Mouse (Mus musculus): ENCODE measurements at regions not wholly inside any gene's neighbourhood (a gene's known extent, or its start where the extent isn't known, plus 50 kb on each side); places are given as distances from the start of the nearest gene placed in this dataset.

- H3K4me1 ChIP-seq (replicated peaks; ENCODE audit: low read depth, low read length) = peaks cover 35% of the 10 kb centered on the region
- no peaks in the 10 kb centered on the region for H3K9me3 ChIP-seq (ENCODE audit: low read length)
- no peaks in the 10 kb centered on the region for H3K27me3 ChIP-seq (ENCODE audit: insufficient read depth, low read length)
- H3K4me3 ChIP-seq (replicated peaks; ENCODE audit: low read length) = no peak overlapping the region
- no peak for TF ChIP-seq NANOG (IDR thresholded peaks at IDR 0.05; ENCODE audit: borderline replicate concordance, low read length)
- TF ChIP-seq CTCF (conservative IDR thresholded peaks at IDR 0.05; ENCODE audit: low read length) = no peak
- H3K36me3 ChIP-seq (ENCODE audit: insufficient read depth, low read length) = 0 out of 2 replicates have a peak, but pooled peaks cover 3% of the 10 kb centered on the region
Measured at GRCm38 (mm10) chr8:64343600-64343999, 137.5 kb upstream of the Tll1 start.

- Histone ChIP-seq H3K27me3 (ENCODE audit: insufficient read depth, low read length) (no peaks in the 10 kb centered on the region), H3K4me3 (replicated peaks; ENCODE audit: low read length) (no peak overlapping the region)
- TF ChIP-seq NANOG (IDR thresholded peaks at IDR 0.05; ENCODE audit: borderline replicate concordance, low read length) (no peak), POU5F1 (IDR thresholded peaks at IDR 0.05; ENCODE audit: borderline replicate concordance, low read length) (no peak), CTCF (conservative IDR thresholded peaks at IDR 0.05; ENCODE audit: low read length) (no peak)
Measured at GRCm38 (mm10) chr8:64342397-64342796, 136.3 kb upstream of the Tll1 start.

GRCm38 (mm10) chr8:64337356-64337755, 131.3 kb upstream of the Tll1 start:
- no peak for TF ChIP-seq NANOG (IDR thresholded peaks at IDR 0.05; ENCODE audit: borderline replicate concordance, low read length)
- TF ChIP-seq CTCF (conservative IDR thresholded peaks at IDR 0.05; ENCODE audit: low read length) = no peak
- no peak for TF ChIP-seq POU5F1 (IDR thresholded peaks at IDR 0.05; ENCODE audit: borderline replicate concordance, low read length)
- H3K27me3 ChIP-seq (ENCODE audit: insufficient read depth, low read length) = no peaks in the 10 kb centered on the region
- H3K36me3 ChIP-seq (ENCODE audit: insufficient read depth, low read length) = no peaks in the 10 kb centered on the region

More at GRCm38 (mm10) chr8:64342397-64342796, 136.3 kb upstream of the Tll1 start:
- 0 out of 2 replicates have a peak, but pooled peaks cover 3% of the 10 kb centered on the region for H3K36me3 ChIP-seq (ENCODE audit: insufficient read depth, low read length)
- peaks cover 23% of the 10 kb centered on the region for H3K4me1 ChIP-seq (replicated peaks; ENCODE audit: low read depth, low read length)
- H3K9me3 ChIP-seq (ENCODE audit: low read length) = no peaks in the 10 kb centered on the region

GRCm38 (mm10) chr8:64336546-64336945, 130.5 kb upstream of the Tll1 start:
- Histone ChIP-seq H3K4me1 (replicated peaks; ENCODE audit: low read depth, low read length) (peaks cover 2% of the 10 kb centered on the region), H3K4me3 (replicated peaks; ENCODE audit: low read length) (no peak overlapping the region), H3K9me3 (ENCODE audit: low read length) (no peaks in the 10 kb centered on the region), H3K27me3 (ENCODE audit: insufficient read depth, low read length) (no peaks in the 10 kb centered on the region), H3K36me3 (ENCODE audit: insufficient read depth, low read length) (no peaks in the 10 kb centered on the region)
- TF ChIP-seq NANOG (IDR thresholded peaks at IDR 0.05; ENCODE audit: borderline replicate concordance, low read length) = no peak
- TF ChIP-seq CTCF (conservative IDR thresholded peaks at IDR 0.05; ENCODE audit: low read length) = no peak
- no peak for TF ChIP-seq POU5F1 (IDR thresholded peaks at IDR 0.05; ENCODE audit: borderline replicate concordance, low read length)

More at GRCm38 (mm10) chr8:64337356-64337755, 131.3 kb upstream of the Tll1 start:
- no peak overlapping the region for H3K4me3 ChIP-seq (replicated peaks; ENCODE audit: low read length)
- peaks cover 10% of the 10 kb centered on the region for H3K4me1 ChIP-seq (replicated peaks; ENCODE audit: low read depth, low read length)
- no peaks in the 10 kb centered on the region for H3K9me3 ChIP-seq (ENCODE audit: low read length)

- H3K9me3 ChIP-seq (ENCODE audit: low read length) = no peaks in the 10 kb centered on the region
- no peak overlapping the region for H3K4me3 ChIP-seq (replicated peaks; ENCODE audit: low read length)
- no peaks in the 10 kb centered on the region for H3K27me3 ChIP-seq (ENCODE audit: insufficient read depth, low read length)
- no peaks in the 10 kb centered on the region for H3K4me1 ChIP-seq (replicated peaks; ENCODE audit: low read depth, low read length)
- H3K36me3 ChIP-seq (ENCODE audit: insufficient read depth, low read length) = no peaks in the 10 kb centered on the region
- TF ChIP-seq NANOG (IDR thresholded peaks at IDR 0.05; ENCODE audit: borderline replicate concordance, low read length) (no peak), CTCF (conservative IDR thresholded peaks at IDR 0.05; ENCODE audit: low read length) (no peak), POU5F1 (IDR thresholded peaks at IDR 0.05; ENCODE audit: borderline replicate concordance, low read length) (no peak)
Measured at GRCm38 (mm10) chr8:64335495-64335894, 129.4 kb upstream of the Tll1 start.

- Histone ChIP-seq H3K27me3 (ENCODE audit: insufficient read depth, low read length) (no peaks in the 10 kb centered on the region), H3K4me3 (replicated peaks; ENCODE audit: low read length) (no peak overlapping the region), H3K9me3 (ENCODE audit: low read length) (no peaks in the 10 kb centered on the region), H3K36me3 (ENCODE audit: insufficient read depth, low read length) (no peaks in the 10 kb centered on the region), H3K4me1 (replicated peaks; ENCODE audit: low read depth, low read length) (no peaks in the 10 kb centered on the region)
- TF ChIP-seq NANOG (IDR thresholded peaks at IDR 0.05; ENCODE audit: borderline replicate concordance, low read length) (no peak), CTCF (conservative IDR thresholded peaks at IDR 0.05; ENCODE audit: low read length) (no peak), POU5F1 (IDR thresholded peaks at IDR 0.05; ENCODE audit: borderline replicate concordance, low read length) (no peak)
Measured at GRCm38 (mm10) chr8:64323985-64324384, 117.9 kb upstream of the Tll1 start.

- TF ChIP-seq CTCF (conservative IDR thresholded peaks at IDR 0.05; ENCODE audit: low read length) (no peak), NANOG (IDR thresholded peaks at IDR 0.05; ENCODE audit: borderline replicate concordance, low read length) (no peak), POU5F1 (IDR thresholded peaks at IDR 0.05; ENCODE audit: borderline replicate concordance, low read length) (no peak)
- Histone ChIP-seq H3K4me1 (replicated peaks; ENCODE audit: low read depth, low read length) (no peaks in the 10 kb centered on the region; the same call in 1 of the 2 replicates), H3K4me3 (replicated peaks; ENCODE audit: low read length) (no peak overlapping the region), H3K9me3 (ENCODE audit: low read length) (no peaks in the 10 kb centered on the region), H3K27me3 (ENCODE audit: insufficient read depth, low read length) (no peaks in the 10 kb centered on the region), H3K36me3 (ENCODE audit: insufficient read depth, low read length) (no peaks in the 10 kb centered on the region)
Measured at GRCm38 (mm10) chr8:64320343-64320742, 114.3 kb upstream of the Tll1 start.

- H3K4me3 ChIP-seq (replicated peaks; ENCODE audit: low read length) = no peak overlapping the region
- no peaks in the 10 kb centered on the region for H3K27me3 ChIP-seq (ENCODE audit: insufficient read depth, low read length)
- no peaks in the 10 kb centered on the region; the same call in 1 of the 2 replicates for H3K4me1 ChIP-seq (replicated peaks; ENCODE audit: low read depth, low read length)
- H3K36me3 ChIP-seq (ENCODE audit: insufficient read depth, low read length) = no peaks in the 10 kb centered on the region
- TF ChIP-seq CTCF (conservative IDR thresholded peaks at IDR 0.05; ENCODE audit: low read length) (no peak), POU5F1 (IDR thresholded peaks at IDR 0.05; ENCODE audit: borderline replicate concordance, low read length) (no peak)
- no peaks in the 10 kb centered on the region for H3K9me3 ChIP-seq (ENCODE audit: low read length)
Measured at GRCm38 (mm10) chr8:64319220-64319820, 113.2 kb upstream of the Tll1 start.
